Mouse (Mus musculus) urinary bladder, postnatal 0 days (tissue): ENCODE measurements around the gene Parp14. TPM values are rescaled to one million over a fixed set of nuclear protein-coding genes. Genes with fewer than 3 reads are reported as not detected.

Source experiments
- polyA plus RNA-seq: library from polyadenylated mRNA; unstranded; fragments of >200 nt; fragmentation: Nextera tagmentation; extraction: Ambion mirVana; gene quantifications from 2 replicates; pipeline ENCODE4 v1.2.1, GENCODE M21; 2015

The Parp14 gene
- 1.6 and 2.9 TPM in 2 replicates for polyA plus RNA-seq

DNA sequence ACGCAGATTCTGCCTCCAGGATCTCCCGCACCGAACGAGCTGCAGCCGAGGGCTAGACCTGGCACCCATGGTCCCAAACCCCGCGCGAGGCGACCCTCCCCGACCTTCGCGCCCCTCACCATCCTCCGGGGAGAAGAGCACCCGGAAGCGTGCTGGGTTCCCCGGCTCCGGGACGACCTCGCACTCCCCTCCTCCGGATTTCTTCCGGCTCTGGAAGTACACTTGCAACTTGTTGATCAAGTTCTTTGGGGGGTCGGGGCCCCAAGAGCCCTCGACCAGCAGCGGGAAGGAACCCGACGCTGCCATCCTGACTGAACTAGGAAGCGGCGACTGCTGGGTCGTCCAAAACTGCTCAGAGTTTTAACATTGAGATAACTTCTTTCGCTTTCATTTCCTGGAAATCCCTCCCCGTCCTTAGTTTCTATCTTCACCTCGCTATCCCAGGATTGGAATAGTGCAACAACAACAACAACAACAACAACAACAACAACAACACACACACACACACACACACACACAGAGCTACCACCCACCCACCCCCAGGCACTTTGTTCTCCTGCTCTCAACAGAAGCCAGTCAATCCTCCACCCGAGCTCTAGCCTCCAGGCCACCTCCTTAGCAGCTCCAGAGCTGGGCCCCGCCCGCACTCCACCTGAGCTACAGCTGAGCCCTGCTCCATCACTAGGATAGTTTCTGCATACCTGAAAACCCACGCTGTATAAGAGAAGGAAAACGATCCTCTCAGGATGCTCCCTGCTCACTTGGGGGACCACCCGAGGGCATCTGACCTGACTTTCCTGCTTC is at the start of gene Parp14:
Gene Parp14, minus strand, starts transcription at position 497 of the 804 bp plus-strand sequence.

Other genes starting within 250 kb of the Parp14 start
- 12.6 and 13.2 TPM in 2 replicates for gene Dirc2, start 102.2 kb downstream of the Parp14 start, polyA plus RNA-seq
- 6.8 and 6.9 TPM in 2 replicates for gene Hspbap1, start 101.2 kb downstream of the Parp14 start, polyA plus RNA-seq
- gene Parp9, start 66.9 kb upstream of the Parp14 start, polyA plus RNA-seq, result 10.9 and 11.2 TPM in 2 replicates
- 6.7 and 7.5 TPM in 2 replicates for gene Dtx3l, start 67.6 kb upstream of the Parp14 start, polyA plus RNA-seq
- 25.5 and 29.9 TPM in 2 replicates for gene Kpna1, start 107.2 kb upstream of the Parp14 start, polyA plus RNA-seq
- gene Wdr5b, start 169.6 kb upstream of the Parp14 start, polyA plus RNA-seq, result 4.1 and 4.4 TPM in 2 replicates
- gene Fam162a, start 200.1 kb upstream of the Parp14 start, polyA plus RNA-seq, result 404 and 449 TPM in 2 replicates
- gene Ccdc58, start 200.1 kb upstream of the Parp14 start, polyA plus RNA-seq, result 44.0 and 50.9 TPM in 2 replicates